ENCODE assay signal across 8 mouse cellular contexts in genomic region chr8:125165505-125166446, GRCm38 (mm10).
DNase-seq lines count a peak whose midpoint lies in the region; ATAC-seq lines count a peak whose summit lies in the region.

No protein-coding gene starts in this region.

- H3K4me1 ChIP-seq in forebrain, embryonic 11.5 days (replicated peaks; ENCODE audit: control insufficient read depth, insufficient read depth, low read length), result no peaks in the 10 kb centered on the region
- H3K4me1 ChIP-seq in liver, embryonic 16.5 days (ENCODE audit: control insufficient read depth, low read depth, low read length), result no peaks in the 10 kb centered on the region

- no peaks in the 10 kb centered on the region for H3K9me3 ChIP-seq in forebrain, embryonic 11.5 days (ENCODE audit: control insufficient read depth, low read length)
- no peaks in the 10 kb centered on the region for H3K9me3 ChIP-seq in liver, embryonic 16.5 days (replicated peaks; ENCODE audit: control insufficient read depth, low read length)

- DNase-seq in gastrocnemius, adult 18-20 months (ENCODE audit: low spot score), result peak; percentile 33
- DNase-seq in gastrocnemius, postnatal 25 days, result no peak
- DNase-seq in A20 (ENCODE audit: low read depth, low spot score), result peak; percentile 33
- DNase-seq in c-Kit-positive CD71-negative TER-119-negative erythroid progenitor cells, embryonic 14.5 days (ENCODE audit: low read depth), result peak; percentile 36
- DNase-seq in forebrain, embryonic 11.5 days (ENCODE audit: low spot score), result peak; percentile 60
- peak; percentile 50 for DNase-seq in induced T-regulatory cell, adult 2 months (ENCODE audit: low read depth)
- peak; percentile 7 to 29 for DNase-seq in spleen, postnatal 36 days (ENCODE audit: low spot score in 2 of 2)

- no peaks in the 10 kb centered on the region for H3K27me3 ChIP-seq in forebrain, embryonic 11.5 days (ENCODE audit: control insufficient read depth, insufficient read depth, low read length)
- H3K27me3 ChIP-seq in liver, embryonic 16.5 days (ENCODE audit: control insufficient read depth, insufficient read depth, low read depth, low read length), result no peaks in the 10 kb centered on the region

- WGBS in forebrain, embryonic 11.5 days, result 68% methylated on average over 11 of the region's 11 CpGs
- WGBS in liver, embryonic 16.5 days (ENCODE audit: insufficient replicate concordance), result 61% methylated on average over 11 of the region's 11 CpGs

- no peak overlapping the region for H3K27ac ChIP-seq in forebrain, embryonic 11.5 days (ENCODE audit: low read depth, low read length)
- no peak overlapping the region for H3K27ac ChIP-seq in liver, embryonic 16.5 days (ENCODE audit: low read length)

- H3K9ac ChIP-seq in forebrain, embryonic 11.5 days (ENCODE audit: low read length), result no peak overlapping the region
- H3K9ac ChIP-seq in liver, embryonic 16.5 days (ENCODE audit: low read depth, low read length), result no peak overlapping the region

- H3K4me3 ChIP-seq in forebrain, embryonic 11.5 days (ENCODE audit: low read depth, low read length), result no peak overlapping the region
- H3K4me3 ChIP-seq in liver, embryonic 16.5 days (ENCODE audit: low read depth, low read length), result no peak overlapping the region

- H3K36me3 ChIP-seq in forebrain, embryonic 11.5 days (ENCODE audit: control insufficient read depth, insufficient read depth, low read length), result no peaks in the 10 kb centered on the region
- no peaks in the 10 kb centered on the region for H3K36me3 ChIP-seq in liver, embryonic 16.5 days (ENCODE audit: control insufficient read depth, insufficient read depth)

- H3K4me2 ChIP-seq in forebrain, embryonic 11.5 days (ENCODE audit: low read depth, low read length, severe bottlenecking), result no peak overlapping the region
- no peak overlapping the region for H3K4me2 ChIP-seq in liver, embryonic 16.5 days (ENCODE audit: low read depth, low read length)

- peak; percentile 30; the same call in 1 of the 2 replicates for ATAC-seq in forebrain, embryonic 11.5 days (replicated peaks; ENCODE audit: low FRiP score)
- ATAC-seq in liver, embryonic 16.5 days (ENCODE audit: low read depth), result 0 out of 2 replicates have a peak, but pooled peaks have one; percentile 5
